Mouse (Mus musculus) kidney, postnatal 25 days (tissue): Measurements from ENCODE around the gene Syngr2.
"Not testable (repeated sequence)": the region's sequence is repeated elsewhere in the genome, so short reads cannot be mapped to it uniquely, and the experiment has no call there.

Source experiments
- DNase-seq, 2 experiments: peaks; one replicate each; pipeline ENCODE4 v3.0.0; 2021; ENCODE audit warnings: mixed read lengths in 2 of 2

Gene Syngr2

DNA sequence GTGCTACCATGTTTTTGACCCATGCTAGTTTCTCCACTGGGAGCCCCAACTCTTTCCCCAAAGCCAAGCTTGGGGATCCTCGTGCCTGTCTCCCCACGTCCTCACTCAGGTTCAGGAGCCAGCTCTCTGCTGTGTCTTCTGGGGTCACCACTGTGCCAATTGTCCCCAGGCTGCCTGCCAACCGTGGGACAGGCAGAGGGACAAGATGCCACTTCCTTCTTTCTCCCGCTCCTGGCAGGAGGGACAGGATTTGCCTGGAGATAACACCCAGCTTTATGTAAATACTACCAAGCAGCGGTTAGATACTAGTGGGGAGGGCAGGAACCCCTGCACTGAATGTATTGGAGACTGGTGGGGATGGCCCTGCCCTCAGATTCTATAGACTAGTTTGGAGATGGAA is 4.4 kb downstream of the Syngr2 start:
- no peak for DNase-seq

DNA sequence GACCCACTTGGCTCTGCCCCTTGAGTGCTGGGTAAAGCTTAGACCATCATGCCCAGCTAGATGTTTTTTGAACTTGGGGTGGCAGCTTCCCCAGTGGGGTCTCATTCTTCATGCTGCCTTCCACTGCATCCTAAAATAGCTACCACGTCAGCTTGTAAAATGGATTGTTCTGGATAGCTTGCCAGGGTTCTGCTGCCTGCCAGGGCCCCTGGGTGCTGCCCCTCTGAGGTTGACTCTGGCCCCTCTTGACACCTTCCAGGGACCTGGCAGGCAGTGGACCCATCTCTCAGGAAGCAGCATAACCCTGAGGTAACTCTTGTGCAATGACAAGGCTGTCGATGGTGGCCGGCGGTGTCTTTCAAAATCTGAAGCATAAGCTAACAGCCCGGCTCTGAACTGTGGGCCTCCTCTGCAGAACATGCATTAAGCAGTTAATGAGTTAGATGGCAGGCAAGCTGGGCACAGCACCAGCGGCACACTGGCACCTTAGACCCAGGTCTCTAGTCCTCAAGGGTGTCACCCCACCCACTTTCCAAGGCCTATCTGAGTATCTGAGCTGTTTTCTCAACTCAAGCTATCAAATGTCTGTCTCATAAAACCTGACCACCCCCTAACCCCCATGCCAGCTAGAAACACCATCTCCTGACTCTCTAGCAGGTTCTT is 5.4 kb downstream of the Syngr2 start:
- DNase-seq, result no peak

DNA sequence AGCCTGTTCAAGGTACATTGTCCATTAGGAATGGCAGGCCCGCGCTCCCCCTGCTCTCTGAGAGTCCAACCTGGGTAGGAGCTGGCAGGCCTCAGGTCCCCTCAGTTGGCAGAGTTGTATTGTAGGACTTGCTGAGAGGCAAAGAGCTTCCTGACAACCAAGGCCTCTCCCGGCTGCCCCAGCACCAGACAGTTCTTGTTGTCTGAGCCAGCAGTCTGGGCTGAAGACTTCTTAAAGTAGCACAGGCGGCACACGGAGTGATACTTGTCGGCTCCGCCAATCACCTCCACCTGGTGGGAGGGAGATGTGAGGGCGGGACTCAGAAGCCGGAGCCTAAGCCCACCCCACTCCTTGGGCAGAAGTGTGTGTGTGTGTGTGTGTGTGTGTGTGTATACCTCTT is 6.4 kb downstream of the Syngr2 start:
- DNase-seq, result not testable (repeated sequence)

DNA sequence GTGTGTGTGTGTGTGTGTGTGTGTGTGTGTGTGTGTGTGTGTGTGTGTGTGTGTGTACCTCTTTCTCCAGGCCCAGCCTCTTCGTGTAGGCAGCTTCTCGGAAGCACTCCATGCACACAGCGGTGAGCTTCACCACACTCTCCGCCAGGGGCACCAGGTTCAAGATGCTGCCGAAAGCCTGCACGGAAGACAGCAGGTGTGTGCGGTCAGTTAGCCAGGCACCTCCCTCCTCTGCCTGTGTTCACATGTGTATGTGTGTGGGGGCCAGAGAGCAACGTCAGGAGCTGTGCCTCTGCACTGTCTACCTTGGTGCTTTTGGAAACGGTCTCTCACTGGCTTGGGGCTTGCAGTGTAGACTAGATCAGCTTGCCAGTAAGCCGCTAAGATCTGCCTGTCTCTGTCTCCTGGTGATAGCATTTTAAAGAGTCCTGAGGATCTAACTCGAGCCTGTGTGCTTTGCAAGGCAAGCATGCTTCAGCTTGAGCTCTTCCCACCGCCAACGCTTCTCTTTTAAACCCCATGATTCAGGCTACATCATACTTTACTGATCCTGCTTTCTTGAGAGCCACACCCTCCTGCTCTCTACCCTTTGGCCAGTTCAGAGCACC is 7.0 kb downstream of the Syngr2 start:
- no peak for DNase-seq

DNA sequence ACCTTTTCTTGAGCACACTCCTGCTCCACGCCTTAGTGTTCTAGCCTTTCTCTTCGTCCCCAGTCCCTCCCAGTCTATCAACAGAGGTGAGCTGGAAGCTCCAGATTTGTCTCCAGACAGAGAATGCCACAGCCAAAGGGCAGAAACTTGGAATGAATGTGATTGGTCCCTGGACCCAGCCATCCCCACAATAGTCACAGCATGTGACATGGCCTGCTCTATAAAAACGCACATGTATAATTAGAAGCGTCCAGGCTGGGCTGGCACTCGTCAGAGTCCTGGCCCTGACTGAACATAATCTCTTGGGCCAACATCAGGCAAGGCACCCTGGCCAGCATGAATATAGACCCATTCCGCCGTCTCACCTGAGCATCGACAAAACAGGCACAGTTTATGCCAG is 9.6 kb downstream of the Syngr2 start:
- DNase-seq, result no peak

DNA sequence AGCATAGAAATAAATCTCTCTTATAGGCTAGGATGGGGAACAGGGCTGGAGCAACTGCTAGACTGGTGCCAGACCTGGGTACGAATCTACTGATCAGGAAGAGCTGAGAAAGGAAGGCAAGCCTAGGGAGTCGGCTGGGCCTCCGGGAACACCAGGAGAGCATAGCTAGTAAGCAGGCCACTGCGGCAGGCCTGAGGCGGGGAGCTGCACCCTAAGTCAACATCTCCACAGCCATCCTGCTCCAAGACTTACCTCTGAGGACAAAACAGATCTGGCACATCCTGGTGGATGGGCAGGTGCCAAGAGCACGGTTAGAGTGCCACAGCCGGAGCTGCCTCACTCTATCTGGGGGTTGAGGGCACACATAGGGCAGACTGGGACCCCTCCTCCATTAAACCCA is 10.7 kb downstream of the Syngr2 start:
- DNase-seq, result no peak

DNA sequence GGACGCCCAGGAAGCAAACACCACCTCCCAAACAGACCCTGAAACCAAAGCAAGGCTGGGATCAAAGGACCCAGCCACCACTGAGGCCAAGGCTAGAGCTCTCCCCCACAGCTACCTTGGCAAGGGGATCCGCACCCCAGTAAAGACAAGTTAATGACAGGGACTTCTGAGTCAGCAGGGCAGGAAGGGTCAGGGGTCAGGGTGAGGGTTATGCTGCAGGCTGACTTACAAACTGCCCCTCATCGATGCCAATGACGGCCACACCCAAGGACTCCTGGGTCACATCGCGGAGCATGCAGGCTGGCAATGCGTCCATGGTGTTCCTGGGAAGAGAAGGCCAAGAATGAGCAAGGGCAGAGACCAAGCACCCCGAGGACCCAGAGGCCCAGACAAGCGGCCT is 12.4 kb downstream of the Syngr2 start:
- no peak for DNase-seq

DNA sequence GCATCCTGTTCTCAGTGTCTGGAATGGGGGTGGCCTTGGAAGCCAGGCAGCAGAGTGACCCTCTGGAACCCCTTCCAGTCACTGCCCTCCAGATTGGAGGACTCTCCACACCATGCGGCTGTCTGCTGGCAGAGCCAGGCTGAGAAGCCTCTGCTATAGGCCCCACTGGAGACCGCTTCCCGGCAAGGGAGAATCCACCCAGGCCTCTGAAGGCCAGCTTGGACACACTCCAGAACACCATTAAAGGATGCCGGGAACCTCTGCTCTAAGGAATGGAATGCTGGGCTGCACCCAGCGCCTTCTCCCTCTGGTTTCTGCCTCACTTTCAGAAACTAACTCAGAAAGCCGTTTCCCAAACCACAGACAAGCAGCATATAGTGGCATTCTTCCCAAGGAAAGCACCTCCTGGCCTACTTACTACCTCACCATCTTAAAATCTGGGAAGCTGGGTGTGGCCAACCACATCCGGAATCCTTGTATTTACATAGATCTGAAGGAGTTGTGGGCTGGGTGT is 13.3 kb downstream of the Syngr2 start:
- DNase-seq, result peak; percentile 55 to 68

DNA sequence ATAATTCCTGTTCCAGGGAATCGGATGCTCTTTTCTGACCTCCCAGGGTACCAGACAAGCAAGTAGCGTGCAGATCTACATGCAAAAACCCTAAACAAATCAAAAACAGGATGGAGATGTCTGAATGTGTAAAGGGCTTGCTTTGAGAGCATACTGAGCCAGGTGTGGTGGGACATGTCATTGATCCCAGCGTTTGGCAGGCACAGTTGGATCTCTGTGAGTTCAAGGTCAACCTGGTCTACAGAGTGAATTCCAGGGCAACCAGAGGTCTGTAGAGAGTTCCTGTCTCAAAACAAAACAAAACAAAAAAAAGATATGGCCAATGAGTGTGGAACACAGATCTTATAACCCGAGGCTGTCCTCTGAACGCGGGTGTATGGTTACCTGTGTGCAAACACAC is 13.9 kb downstream of the Syngr2 start:
- no peak for DNase-seq

DNA sequence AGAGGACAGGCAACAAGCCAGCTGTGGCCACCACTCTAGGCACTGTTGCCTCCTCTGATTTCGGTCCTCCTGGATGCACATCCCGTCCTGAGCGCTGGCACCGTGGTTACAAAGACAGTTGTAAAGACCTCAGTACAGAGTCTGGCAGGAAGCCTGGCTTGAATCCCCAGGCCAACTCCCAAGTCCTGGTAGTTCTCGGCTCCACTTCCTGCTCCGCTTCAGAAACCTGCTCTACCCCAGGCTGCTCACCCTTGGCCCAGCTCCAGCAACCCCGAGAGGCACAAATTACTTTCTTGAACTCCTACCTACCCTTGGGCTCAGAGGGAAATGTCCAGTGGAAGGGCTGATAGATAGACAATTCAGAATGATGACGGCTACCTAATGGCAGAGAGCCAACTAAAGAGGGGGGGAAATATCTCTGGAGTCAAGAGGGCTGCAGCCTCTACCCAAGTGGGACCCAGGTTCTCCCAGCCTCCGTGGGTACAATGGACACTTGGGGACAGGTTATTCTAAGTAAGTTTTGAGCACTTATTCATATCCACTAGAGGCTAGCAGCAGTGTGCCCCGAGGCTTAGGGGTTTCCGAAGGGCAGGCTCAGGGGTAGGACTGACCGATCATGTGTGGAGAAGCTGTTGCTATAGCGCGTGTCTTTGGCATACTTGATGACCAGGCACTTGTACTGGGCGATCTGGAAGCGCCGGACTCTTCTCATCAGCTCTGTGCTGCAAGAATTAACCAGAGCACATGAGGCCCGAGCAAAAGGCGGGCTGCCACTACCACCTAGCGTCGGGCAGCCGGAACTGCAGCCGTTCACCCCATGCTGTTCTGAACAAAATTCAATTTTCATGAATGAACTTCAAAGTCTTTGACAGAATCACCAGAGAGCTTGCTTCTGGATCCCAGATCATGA is 14.8 kb downstream of the Syngr2 start:
- DNase-seq, result peak; percentile 82 to 92

DNA sequence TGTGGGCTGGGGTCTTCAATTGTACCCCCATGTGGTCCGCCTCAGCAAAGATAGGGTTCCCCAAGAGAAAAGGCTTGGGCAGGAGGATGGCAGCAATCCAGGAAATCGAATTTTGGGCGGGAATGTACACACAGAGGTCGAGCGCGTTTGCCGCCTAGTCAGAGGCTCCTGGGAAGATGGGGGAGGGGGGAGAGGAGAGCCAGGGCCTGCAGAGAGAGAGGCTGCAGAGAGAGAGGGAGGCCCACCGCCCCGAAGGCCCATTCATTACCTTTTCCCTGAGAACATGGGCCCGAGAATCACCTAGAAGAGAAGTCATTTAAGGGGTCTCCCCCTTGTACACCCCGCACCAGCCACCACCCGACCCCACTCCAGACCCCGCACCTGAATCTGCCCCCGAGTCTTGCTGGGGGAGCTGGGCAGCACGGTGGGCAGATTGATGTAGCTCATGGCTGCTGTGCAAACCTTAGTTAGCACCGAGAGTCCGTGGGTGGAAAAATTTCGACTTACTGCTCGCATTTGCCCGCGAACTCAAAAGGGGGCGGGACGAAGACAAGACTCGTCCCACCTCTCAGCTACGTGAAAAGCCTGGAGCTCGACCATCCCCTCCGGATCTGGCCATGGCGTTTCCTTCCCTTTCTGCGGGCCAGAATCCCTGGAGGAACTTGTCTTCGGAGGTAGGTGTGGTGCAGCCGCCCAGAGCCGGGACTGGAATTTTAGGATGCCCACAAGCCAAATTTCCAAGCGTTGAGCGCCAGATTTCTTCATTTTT is 16.0 kb downstream of the Syngr2 start, which contains the start of the genes Afmid and Tk1:
Afmid (plus strand) TSS at position 592 of the 769 bp plus-strand sequence.
Tk1 (minus strand) TSS at position 760 of the 769 bp plus-strand sequence.
- DNase-seq, result peak; percentile 87 to 93

DNA sequence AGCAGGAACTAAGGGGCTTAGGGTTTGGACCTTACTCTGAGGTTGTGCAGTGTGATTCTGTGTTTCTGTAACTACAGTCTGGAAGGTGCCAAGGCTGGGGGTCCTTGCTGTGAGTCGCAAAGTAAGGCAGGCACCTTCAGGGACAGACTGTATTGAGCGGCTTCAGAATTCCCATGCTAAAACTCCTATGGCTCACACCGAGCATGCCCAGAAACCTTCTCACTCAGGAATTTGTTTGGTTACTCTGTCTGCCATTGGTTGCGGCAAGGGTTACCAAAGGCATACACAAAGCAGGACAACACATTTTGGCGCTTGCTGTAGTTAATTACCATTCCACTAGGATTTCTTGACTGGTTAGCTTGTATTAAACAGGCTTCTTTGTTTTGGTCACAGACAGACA is 16.7 kb downstream of the Syngr2 start:
- DNase-seq, result peak in 1 of 2 experiments; percentile 28

DNA sequence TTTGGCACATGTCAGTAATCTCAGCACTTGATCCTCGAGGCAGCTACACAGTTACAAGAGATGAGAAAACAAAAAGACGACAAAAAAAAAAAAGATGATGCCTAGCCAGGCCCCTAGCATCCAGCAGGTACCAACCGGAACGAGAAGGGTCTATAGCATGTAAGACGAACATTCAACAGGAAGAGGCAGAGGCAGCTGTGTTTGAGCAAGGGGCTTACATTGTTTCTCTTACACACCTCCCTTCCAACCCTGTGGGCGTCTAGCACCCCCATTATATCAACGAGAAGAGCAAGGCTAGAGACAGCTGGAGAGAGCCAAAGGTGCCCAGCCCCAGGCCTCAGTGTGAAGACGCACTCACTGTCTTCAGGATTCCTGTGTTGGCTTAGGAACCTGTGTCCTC is 17.4 kb downstream of the Syngr2 start:
- no peak for DNase-seq

DNA sequence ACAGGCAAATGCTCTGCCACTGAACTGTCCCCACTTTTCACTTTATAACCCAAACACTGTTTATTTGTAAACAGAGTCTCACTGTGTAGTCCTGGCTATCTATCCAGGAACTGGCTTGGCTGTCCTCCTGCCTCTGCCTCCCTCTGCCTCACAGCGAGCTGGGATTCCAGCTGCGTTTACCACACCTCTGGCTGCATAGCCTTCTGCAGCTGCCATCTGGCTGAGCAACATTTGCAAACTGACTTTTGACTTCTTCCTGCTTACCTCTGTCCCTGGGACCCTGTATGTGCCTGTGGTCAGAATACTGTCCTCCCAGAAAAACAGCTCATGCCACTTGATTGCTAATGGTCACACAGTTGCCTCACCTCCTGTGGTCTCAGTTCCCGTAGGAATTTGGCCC is 17.9 kb downstream of the Syngr2 start:
- no peak for DNase-seq

DNA sequence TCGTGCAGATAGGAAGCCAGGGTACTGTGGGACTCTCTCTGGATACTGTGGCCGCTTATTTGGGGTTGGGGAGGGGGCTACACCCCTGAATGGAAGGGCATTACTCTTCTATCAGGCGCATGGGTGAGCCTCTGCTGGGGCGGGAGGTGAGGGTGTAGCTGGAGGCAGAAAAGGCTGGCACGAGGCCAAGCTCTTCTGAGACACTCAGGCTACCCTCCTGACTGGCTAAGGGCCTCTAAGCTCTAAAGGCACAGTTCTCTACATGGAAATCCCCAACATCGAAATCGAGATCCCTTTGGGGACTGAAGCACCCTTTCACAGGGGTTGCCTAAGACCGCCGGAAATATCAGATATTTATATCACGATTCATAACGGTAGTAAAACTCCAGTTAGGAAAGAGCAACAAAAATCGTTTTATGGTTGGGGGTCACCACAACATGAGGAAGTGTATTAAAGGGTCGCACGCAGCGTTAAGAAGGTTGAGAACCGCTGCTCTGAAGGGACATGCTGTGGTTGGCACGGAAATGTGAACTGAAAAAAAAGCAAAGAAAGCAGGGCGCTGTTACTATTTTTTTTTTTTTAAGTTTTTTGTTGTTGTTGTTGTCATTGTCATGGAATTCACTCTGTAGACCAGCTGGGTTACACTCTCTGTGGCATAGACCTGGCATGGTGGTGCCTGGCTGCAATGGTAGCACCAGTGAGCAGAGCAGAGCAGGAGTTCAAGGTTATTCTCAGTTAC is 18.9 kb downstream of the Syngr2 start:
- peak; percentile 75 to 83 for DNase-seq

DNA sequence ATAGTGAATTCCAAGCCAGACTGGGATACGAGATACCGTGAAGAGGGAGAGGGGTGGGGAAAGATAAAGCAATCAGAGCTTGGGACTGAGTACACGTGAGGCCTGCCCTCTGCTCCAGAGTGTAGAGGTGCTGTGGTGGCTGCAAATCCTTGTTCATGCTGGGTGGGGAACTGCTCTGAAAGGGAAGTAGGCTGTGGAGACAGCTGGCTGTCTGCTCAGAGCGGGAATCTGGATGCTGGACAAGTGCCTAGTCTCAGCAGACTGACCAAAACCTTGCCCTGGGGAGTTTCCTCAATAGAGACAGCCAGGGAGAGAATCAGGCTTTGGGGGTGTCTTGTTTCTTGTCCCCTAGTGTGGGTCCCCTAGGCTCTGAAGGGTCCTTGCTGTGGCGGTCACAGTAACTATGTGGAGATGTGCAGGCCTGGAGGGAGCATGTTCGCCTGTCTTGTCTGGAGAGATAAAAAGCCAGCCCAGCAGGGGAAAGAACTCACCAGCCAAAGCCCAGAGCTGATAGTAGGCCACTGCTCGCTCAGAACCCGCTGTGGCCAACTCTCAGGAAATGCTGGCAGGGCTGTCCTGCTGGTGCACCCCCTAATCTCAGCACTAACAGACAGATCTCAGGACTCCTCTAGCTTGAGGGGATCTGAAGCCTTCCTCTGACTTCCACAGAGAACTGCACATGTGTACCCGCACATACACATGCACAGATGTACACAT is 19.6 kb downstream of the Syngr2 start:
- DNase-seq, result peak; percentile 65 to 82

DNA sequence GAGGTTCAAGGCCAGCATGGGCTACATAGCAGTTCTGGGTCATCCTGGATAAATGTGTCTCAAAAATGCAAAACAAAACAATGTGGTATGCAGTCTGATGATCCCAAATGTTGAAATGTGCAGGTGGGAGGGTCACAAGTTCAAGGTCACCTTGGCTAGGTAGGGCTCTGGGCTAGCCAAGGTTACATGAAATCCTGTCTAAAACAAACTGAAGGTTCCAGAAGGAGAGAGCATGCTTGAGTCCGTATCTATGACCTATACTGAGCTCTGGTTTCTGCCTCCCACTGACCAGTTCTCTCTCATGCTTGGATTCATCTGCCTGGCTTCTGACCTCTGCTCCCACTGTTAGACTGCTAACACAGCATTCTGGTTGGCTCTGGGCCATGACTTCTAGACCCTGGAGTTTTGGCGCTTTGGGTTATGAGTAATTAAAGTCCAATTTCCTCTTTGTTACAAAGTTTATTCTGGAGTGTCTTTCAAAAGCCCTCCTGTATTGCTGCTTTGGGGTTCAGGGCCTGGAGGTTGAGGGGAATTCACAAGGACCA is 20.3 kb downstream of the Syngr2 start:
- peak; percentile 94 to 95 for DNase-seq

DNA sequence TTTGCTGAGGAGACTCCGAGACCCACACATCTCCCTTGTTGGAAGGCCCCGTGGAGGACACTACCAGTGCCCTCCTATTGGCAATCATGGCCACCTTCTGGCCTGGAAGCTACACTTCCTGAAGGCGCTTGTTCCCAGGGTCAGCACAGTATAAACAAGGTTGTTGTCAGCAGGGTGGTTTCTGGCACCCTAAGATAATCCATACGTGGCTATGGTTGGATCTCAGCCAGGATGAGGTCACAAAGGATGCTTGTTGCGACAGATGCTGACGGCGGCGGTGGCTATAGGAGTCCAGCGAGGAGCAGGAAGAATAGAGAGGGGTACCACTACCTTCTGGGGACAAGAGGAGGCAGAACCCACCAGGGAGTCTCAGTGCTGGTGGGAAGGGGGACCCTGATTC is 20.9 kb downstream of the Syngr2 start:
- DNase-seq, result peak in 1 of 2 experiments; percentile 51

DNA sequence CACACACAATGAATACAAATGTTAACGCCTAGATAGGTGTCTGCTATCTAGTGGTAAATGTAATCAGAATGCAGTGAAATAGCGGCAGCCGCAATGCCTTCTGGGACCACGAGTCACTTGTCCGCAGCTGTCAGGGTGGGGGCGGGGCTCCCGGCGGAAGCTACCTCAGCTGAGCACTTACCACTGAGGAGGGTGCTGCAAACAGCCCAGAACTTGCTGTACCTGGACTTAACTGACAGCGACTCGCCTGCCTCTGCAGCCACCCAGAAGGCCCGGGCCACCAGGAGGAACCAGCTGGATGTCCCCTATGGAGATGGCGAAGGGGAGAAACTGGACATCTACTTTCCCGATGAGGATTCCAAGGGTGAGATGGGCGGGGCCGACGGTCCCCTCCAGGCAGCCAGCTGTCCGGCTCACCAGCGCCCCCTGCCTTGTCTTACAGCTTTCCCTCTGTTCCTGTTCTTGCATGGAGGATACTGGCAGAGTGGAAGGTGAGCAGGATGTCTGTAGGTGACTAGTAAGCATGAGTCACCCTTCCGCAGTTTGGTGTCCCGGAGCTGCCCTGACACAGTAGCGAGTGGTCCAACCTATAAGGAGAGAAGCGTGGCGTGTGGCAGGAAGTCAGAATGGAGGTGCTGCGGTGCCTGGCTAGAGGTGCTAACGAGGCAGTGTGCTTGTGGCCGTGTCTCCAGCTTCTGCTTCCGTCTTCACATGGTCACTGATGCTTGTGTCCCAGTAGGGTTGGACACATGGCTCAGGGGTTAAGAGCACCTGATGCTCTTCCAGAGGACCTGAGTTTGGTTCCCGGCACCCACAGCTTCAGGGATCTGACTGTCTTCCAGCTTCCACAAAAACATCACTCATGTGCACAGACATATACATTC is 22.9 kb downstream of the Syngr2 start:
- peak; percentile 86 for DNase-seq

DNA sequence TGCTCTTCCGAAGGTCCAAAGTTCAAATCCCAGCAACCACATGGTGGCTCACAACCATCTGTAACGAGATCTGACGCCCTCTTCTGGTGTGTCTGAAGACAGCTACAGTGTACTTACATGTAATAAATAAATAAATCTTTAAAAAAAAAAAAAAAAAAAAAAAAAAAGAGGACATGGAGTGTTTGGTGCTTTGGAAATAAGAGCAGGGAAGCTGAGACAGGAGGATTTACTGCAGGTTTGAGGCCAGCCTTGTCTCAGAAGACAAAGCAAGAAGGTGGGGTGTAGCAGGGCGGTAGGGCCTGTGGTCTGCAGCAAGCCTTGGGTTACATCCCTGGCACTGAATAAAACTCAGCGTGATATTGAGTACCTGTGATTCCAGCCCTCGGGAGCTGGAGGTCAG is 24.0 kb downstream of the Syngr2 start:
- not testable (repeated sequence) for DNase-seq
